Comparison of ENCODE assay signal across 6 mouse cellular contexts in the genomic region with DNA sequence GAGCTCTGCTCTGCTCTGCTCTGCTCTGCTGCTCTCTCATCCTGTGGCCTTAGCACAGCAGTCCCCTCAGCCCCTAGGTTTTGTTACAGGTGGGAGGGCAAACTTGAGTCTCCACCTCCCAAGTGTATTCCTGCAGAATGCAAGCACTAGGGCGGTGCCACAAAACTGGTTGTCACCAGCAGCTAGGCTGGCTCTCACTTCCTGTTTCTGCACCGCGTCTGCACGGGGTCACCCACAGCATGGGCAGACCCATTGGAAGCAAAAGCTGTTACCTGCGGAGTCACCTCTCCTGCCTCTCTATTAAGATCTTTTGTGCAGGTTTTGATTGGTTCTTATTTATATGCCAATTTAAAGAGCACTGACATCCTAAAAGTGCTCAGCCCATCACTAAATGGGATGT.
DNase-seq lines count a peak whose midpoint lies in the region; ATAC-seq lines count a peak whose summit lies in the region.
"Not testable (repeated sequence)": the region's sequence is repeated elsewhere in the genome, so short reads cannot be mapped to it uniquely, and the experiment has no call there.

No protein-coding gene starts in this region.

- ATAC-seq in common myeloid progenitor, adult 5-6 weeks (replicated peaks; ENCODE audit: low read depth, poor library complexity, severe bottlenecking) = peak; percentile 91
- ATAC-seq in heart, embryonic 13.5 days (ENCODE audit: extremely low read depth, insufficient number of reproducible peaks, low FRiP score, low TSS enrichment) = 0 out of 2 replicates have a peak, but pooled peaks have one; percentile 20
- peak; percentile 50; the same call in 1 of the 2 replicates for ATAC-seq in kidney, embryonic 15.5 days (replicated peaks; ENCODE audit: low FRiP score)
- 0 out of 2 replicates have a peak, but pooled peaks have one; percentile 22 for ATAC-seq in midbrain, embryonic 11.5 days (ENCODE audit: low FRiP score)
- peak; percentile 49; the same call in 1 of the 2 replicates for ATAC-seq in neutrophil, adult 5-6 weeks (ENCODE audit: extremely low read depth, insufficient number of reproducible peaks, low FRiP score, poor library complexity, severe bottlenecking)

- not testable (repeated sequence) for H3K27ac ChIP-seq in heart, embryonic 13.5 days (replicated peaks); kidney, embryonic 15.5 days; midbrain, embryonic 11.5 days (ENCODE audit: low read depth, low read length)

- H3K27me3 ChIP-seq in heart, embryonic 13.5 days (replicated peaks); kidney, embryonic 15.5 days; midbrain, embryonic 11.5 days (ENCODE audit: control insufficient read depth, insufficient read depth, low read length): not testable (repeated sequence)

- WGBS in heart, embryonic 13.5 days = 74% methylated on average over 5 of the region's 5 CpGs
- whole genome bisulfite sequencing in kidney, embryonic 15.5 days = 87% methylated on average over 5 of the region's 5 CpGs
- WGBS in midbrain, embryonic 11.5 days = 88% methylated on average over 5 of the region's 5 CpGs

- H3K4me2 ChIP-seq in heart, embryonic 13.5 days; kidney, embryonic 15.5 days; midbrain, embryonic 11.5 days: not testable (repeated sequence)

- not testable (repeated sequence) for H3K4me1 ChIP-seq in heart, embryonic 13.5 days; kidney, embryonic 15.5 days; midbrain, embryonic 11.5 days (ENCODE audit: control insufficient read depth, insufficient read depth, low read length)

- H3K9ac ChIP-seq in heart, embryonic 13.5 days; kidney, embryonic 15.5 days; midbrain, embryonic 11.5 days (ENCODE audit: low read length): not testable (repeated sequence)

- not testable (repeated sequence) for H3K4me3 ChIP-seq in heart, embryonic 13.5 days; kidney, embryonic 15.5 days (replicated peaks); midbrain, embryonic 11.5 days (ENCODE audit: low read depth, low read length)

- not testable (repeated sequence) for H3K9me3 ChIP-seq in heart, embryonic 13.5 days; kidney, embryonic 15.5 days (replicated peaks); midbrain, embryonic 11.5 days (ENCODE audit: control insufficient read depth, low read length)

- peak; percentile 28 for DNase-seq in CD4-positive, CD25-positive, alpha-beta regulatory T cell, adult 2 months (ENCODE audit: low read depth, low spot score)
- not testable (repeated sequence) for DNase-seq in midbrain, embryonic 11.5 days (ENCODE audit: low spot score, missing footprints)

- not testable (repeated sequence) for H3K36me3 ChIP-seq in heart, embryonic 13.5 days; kidney, embryonic 15.5 days; midbrain, embryonic 11.5 days (ENCODE audit: control insufficient read depth, insufficient read depth, low read length)

Comparison
In these comparisons a context has a peak if more than half of its experiments do, and no peak if none do; other contexts are left out.
1. ATAC-seq: peak in every context shown above with its lines; median percentile 91 in common myeloid progenitor, adult 5-6 weeks; 50 in kidney, embryonic 15.5 days; 49 in neutrophil, adult 5-6 weeks; 22 in midbrain, embryonic 11.5 days; 20 in heart, embryonic 13.5 days.